Mouse (Mus musculus): ENCODE results near the gene Krt12. TPM values are rescaled to one million over a fixed set of nuclear protein-coding genes. Genes with fewer than 3 reads are reported as not detected.

The Krt12 gene
- polyA plus RNA-seq, 1 experiment from 2014 or later, result 0.06 TPM

DNA sequence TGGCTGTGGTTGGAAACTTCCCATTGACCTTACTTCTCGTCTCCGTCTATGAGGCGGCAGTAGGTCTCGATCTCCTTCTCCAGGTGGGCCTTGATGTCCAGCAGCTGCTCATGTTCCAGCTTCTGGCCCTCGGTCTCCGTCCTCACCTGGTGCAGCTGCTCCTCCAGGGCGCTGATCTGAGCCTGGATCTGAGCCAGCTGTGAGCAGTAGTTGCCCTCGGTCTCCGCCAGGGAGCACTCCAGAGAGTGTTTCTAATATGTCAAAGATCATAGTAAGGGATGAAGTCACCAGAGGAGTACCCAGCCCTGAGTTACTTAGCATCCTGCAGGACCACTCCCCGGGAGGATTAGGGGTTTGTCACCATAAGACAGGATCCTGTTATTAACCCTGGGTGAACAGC lies 55.3 kb downstream of the Krt12 start:
- no peak overlapping the region for H3K9ac ChIP-seq
- H3K4me2 ChIP-seq, result no peak overlapping the region
- no peak overlapping the region for H3K27ac ChIP-seq
- WGBS (ENCODE audit: insufficient replicate concordance), result 31% methylated on average over 10 of the region's 10 CpGs
- H3K4me3 ChIP-seq, result no peak overlapping the region
- ATAC-seq, result no peak
- no peaks in the 10 kb centered on the region for H3K4me1 ChIP-seq
- no peaks in the 10 kb centered on the region for H3K9me3 ChIP-seq (replicated peaks)
- H3K36me3 ChIP-seq, result no peaks in the 10 kb centered on the region
- H3K27me3 ChIP-seq (replicated peaks), result peaks cover 11% of the 10 kb centered on the region; the same call in 1 of the 2 replicates

Other genes starting within 250 kb of the Krt12 start
- 114 and 115 TPM in 2 replicates for gene Smarce1, start 191.2 kb downstream of the Krt12 start, polyA plus RNA-seq (2016; fragmentation: Nextera tagmentation; extraction: Ambion mirVana)
- gene Krt222, start 178.2 kb downstream of the Krt12 start, polyA plus RNA-seq (2016; fragmentation: Nextera tagmentation; extraction: Ambion mirVana), result 0.04 and 0.08 TPM in 2 replicates
- gene Krt24, start 137.0 kb downstream of the Krt12 start, polyA plus RNA-seq (2016; fragmentation: Nextera tagmentation; extraction: Ambion mirVana), result not detected in 2 replicates
- gene Krt25, start 99.3 kb downstream of the Krt12 start, polyA plus RNA-seq (2016; fragmentation: Nextera tagmentation; extraction: Ambion mirVana), result not detected in 2 replicates
- not detected in 2 replicates for gene Krt26, start 84.3 kb downstream of the Krt12 start, polyA plus RNA-seq (2016; fragmentation: Nextera tagmentation; extraction: Ambion mirVana)
- not detected in 2 replicates for gene Krt27, start 71.2 kb downstream of the Krt12 start, polyA plus RNA-seq (2016; fragmentation: Nextera tagmentation; extraction: Ambion mirVana)
- 0.07 and 0.11 TPM in 2 replicates for gene Krt28, start 47.4 kb downstream of the Krt12 start, polyA plus RNA-seq (2016; fragmentation: Nextera tagmentation; extraction: Ambion mirVana)
- gene Krt10, start 32.9 kb downstream of the Krt12 start, polyA plus RNA-seq (2016; fragmentation: Nextera tagmentation; extraction: Ambion mirVana), result 5.2 and 6.1 TPM in 2 replicates
- 23.5 and 24.6 TPM in 2 replicates for gene Krt20, start 15.9 kb upstream of the Krt12 start, polyA plus RNA-seq (2016; fragmentation: Nextera tagmentation; extraction: Ambion mirVana)
- 0.20 and 0.35 TPM in 2 replicates for gene Krt23, start 70.9 kb upstream of the Krt12 start, polyA plus RNA-seq (2016; fragmentation: Nextera tagmentation; extraction: Ambion mirVana)
- gene Krt39, start 99.1 kb upstream of the Krt12 start, polyA plus RNA-seq (2016; fragmentation: Nextera tagmentation; extraction: Ambion mirVana), result not detected in 2 replicates
- not detected in 2 replicates for gene Krt40, start 120.9 kb upstream of the Krt12 start, polyA plus RNA-seq (2016; fragmentation: Nextera tagmentation; extraction: Ambion mirVana)
- not detected in 2 replicates for gene Krtap3-3, start 128.6 kb upstream of the Krt12 start, polyA plus RNA-seq (2016; fragmentation: Nextera tagmentation; extraction: Ambion mirVana)
- gene Krtap3-2, start 134.6 kb upstream of the Krt12 start, polyA plus RNA-seq (2016; fragmentation: Nextera tagmentation; extraction: Ambion mirVana), result not detected in 2 replicates
- gene Gm11939, start 137.2 kb upstream of the Krt12 start, polyA plus RNA-seq (2016; fragmentation: Nextera tagmentation; extraction: Ambion mirVana), result not detected in 2 replicates
- gene Krtap3-1, start 144.4 kb upstream of the Krt12 start, polyA plus RNA-seq (2016; fragmentation: Nextera tagmentation; extraction: Ambion mirVana), result not detected in 2 replicates
- gene Krtap1-5, start 158.8 kb upstream of the Krt12 start, polyA plus RNA-seq (2016; fragmentation: Nextera tagmentation; extraction: Ambion mirVana), result not detected in 2 replicates
- not detected in 2 replicates for gene Krtap1-4, start 161.4 kb upstream of the Krt12 start, polyA plus RNA-seq (2016; fragmentation: Nextera tagmentation; extraction: Ambion mirVana)
- not detected in 2 replicates for gene Krtap1-3, start 169.1 kb upstream of the Krt12 start, polyA plus RNA-seq (2016; fragmentation: Nextera tagmentation; extraction: Ambion mirVana)
- not detected in 2 replicates for gene Krtap9-3, start 175.8 kb upstream of the Krt12 start, polyA plus RNA-seq (2016; fragmentation: Nextera tagmentation; extraction: Ambion mirVana)
- gene Gm11938, start 181.0 kb upstream of the Krt12 start, polyA plus RNA-seq (2016; fragmentation: Nextera tagmentation; extraction: Ambion mirVana), result not detected in 2 replicates
- not detected in 2 replicates for gene Gm11937, start 187.9 kb upstream of the Krt12 start, polyA plus RNA-seq (2016; fragmentation: Nextera tagmentation; extraction: Ambion mirVana)
- gene Krtap2-4, start 192.6 kb upstream of the Krt12 start, polyA plus RNA-seq (2016; fragmentation: Nextera tagmentation; extraction: Ambion mirVana), result not detected in 2 replicates
- not detected in 2 replicates for gene Gm11562, start 198.2 kb upstream of the Krt12 start, polyA plus RNA-seq (2016; fragmentation: Nextera tagmentation; extraction: Ambion mirVana)
- gene Krtap4-1, start 206.0 kb upstream of the Krt12 start, polyA plus RNA-seq (2016; fragmentation: Nextera tagmentation; extraction: Ambion mirVana), result not detected in 2 replicates
- not detected in 2 replicates for gene Krtap4-2, start 212.8 kb upstream of the Krt12 start, polyA plus RNA-seq (2016; fragmentation: Nextera tagmentation; extraction: Ambion mirVana)
- gene Krtap4-7, start 221.8 kb upstream of the Krt12 start, polyA plus RNA-seq (2016; fragmentation: Nextera tagmentation; extraction: Ambion mirVana), result not detected in 2 replicates
- gene Gm11555, start 228.0 kb upstream of the Krt12 start, polyA plus RNA-seq (2016; fragmentation: Nextera tagmentation; extraction: Ambion mirVana), result not detected in 2 replicates
- not detected in 2 replicates for gene Gm11563, start 236.7 kb upstream of the Krt12 start, polyA plus RNA-seq (2016; fragmentation: Nextera tagmentation; extraction: Ambion mirVana)
- not detected in 2 replicates for gene Krtap4-6, start 243.7 kb upstream of the Krt12 start, polyA plus RNA-seq (2016; fragmentation: Nextera tagmentation; extraction: Ambion mirVana)